ENCODE assay signal across 28 mouse cellular contexts in genomic region chr12:40669460-40669859, GRCm38 (mm10).
"Had no signal": no experiment of that assay in that cellular context is flagged by ENCODE, and none has a peak within 500 bp of the region (broad histone marks: within the 10 kb centered on the region; RNA-seq: fewer than 3 reads in every experiment).

No protein-coding gene starts in this region.

- H3K4me3 ChIP-seq: embryonic facial prominence, embryonic 10.5 days; embryonic facial prominence, embryonic 12.5 days; embryonic facial prominence, embryonic 13.5 days; embryonic facial prominence, embryonic 15.5 days; erythroblast, embryonic 14.5 days; forebrain, embryonic 10.5 days; forebrain, embryonic 12.5 days; forebrain, embryonic 13.5 days; forebrain, embryonic 15.5 days; heart, adult 2 months; heart, embryonic 10.5 days; heart, embryonic 12.5 days had no signal

- H3K4me1 ChIP-seq: embryonic facial prominence, embryonic 10.5 days; embryonic facial prominence, embryonic 12.5 days; embryonic facial prominence, embryonic 15.5 days; forebrain, embryonic 10.5 days; forebrain, embryonic 12.5 days; forebrain, embryonic 13.5 days; forebrain, embryonic 15.5 days; heart, embryonic 10.5 days had no signal

- H3K4me2 ChIP-seq: embryonic facial prominence, embryonic 12.5 days; embryonic facial prominence, embryonic 13.5 days; embryonic facial prominence, embryonic 15.5 days; forebrain, embryonic 12.5 days; forebrain, embryonic 13.5 days; forebrain, embryonic 15.5 days; heart, embryonic 11.5 days; heart, embryonic 12.5 days had no signal

- H3K36me3 ChIP-seq: embryonic facial prominence, embryonic 10.5 days; embryonic facial prominence, embryonic 12.5 days; embryonic facial prominence, embryonic 15.5 days; forebrain, embryonic 12.5 days; forebrain, embryonic 15.5 days; heart, embryonic 12.5 days had no signal

- ATAC-seq: forebrain, embryonic 13.5 days; forebrain, embryonic 14.5 days; forebrain, embryonic 15.5 days had no signal

- H3K9ac ChIP-seq: embryonic facial prominence, embryonic 12.5 days; embryonic facial prominence, embryonic 13.5 days; embryonic facial prominence, embryonic 15.5 days; forebrain, embryonic 12.5 days; forebrain, embryonic 13.5 days; forebrain, embryonic 15.5 days; heart, embryonic 12.5 days had no signal

- DNase-seq: cerebellum, adult 18-20 months; cerebellum, adult 2 months; cerebellum, adult 8-10 months; cerebellum, adult 9-10 months; cerebellum, adult 9-11 months; cerebellum, postnatal 10 days; cerebellum, postnatal 14 days; cerebellum, postnatal 25 days; cerebellum, postnatal 36 days; embryo, embryonic 11 days; gastrocnemius, postnatal 10 days; gastrocnemius, postnatal 14 days; gastrocnemius, postnatal 36 days; heart, adult 18-20 months; heart, adult 2 months had no signal

- H3K27ac ChIP-seq: embryonic facial prominence, embryonic 10.5 days; embryonic facial prominence, embryonic 12.5 days; embryonic facial prominence, embryonic 13.5 days; embryonic facial prominence, embryonic 15.5 days; forebrain, embryonic 10.5 days; forebrain, embryonic 12.5 days; forebrain, embryonic 13.5 days; forebrain, embryonic 15.5 days; heart, adult 2 months; heart, embryonic 10.5 days had no signal

- H3K27me3 ChIP-seq: embryonic facial prominence, embryonic 12.5 days; embryonic facial prominence, embryonic 13.5 days; embryonic facial prominence, embryonic 15.5 days; forebrain, embryonic 12.5 days; forebrain, embryonic 13.5 days; forebrain, embryonic 15.5 days; heart, embryonic 12.5 days had no signal

- H3K9me3 ChIP-seq: embryonic facial prominence, embryonic 10.5 days; embryonic facial prominence, embryonic 12.5 days; embryonic facial prominence, embryonic 13.5 days; embryonic facial prominence, embryonic 15.5 days; forebrain, embryonic 10.5 days; forebrain, embryonic 12.5 days; forebrain, embryonic 13.5 days; forebrain, embryonic 15.5 days; heart, embryonic 10.5 days; heart, embryonic 12.5 days had no signal
